In the genomic region with DNA sequence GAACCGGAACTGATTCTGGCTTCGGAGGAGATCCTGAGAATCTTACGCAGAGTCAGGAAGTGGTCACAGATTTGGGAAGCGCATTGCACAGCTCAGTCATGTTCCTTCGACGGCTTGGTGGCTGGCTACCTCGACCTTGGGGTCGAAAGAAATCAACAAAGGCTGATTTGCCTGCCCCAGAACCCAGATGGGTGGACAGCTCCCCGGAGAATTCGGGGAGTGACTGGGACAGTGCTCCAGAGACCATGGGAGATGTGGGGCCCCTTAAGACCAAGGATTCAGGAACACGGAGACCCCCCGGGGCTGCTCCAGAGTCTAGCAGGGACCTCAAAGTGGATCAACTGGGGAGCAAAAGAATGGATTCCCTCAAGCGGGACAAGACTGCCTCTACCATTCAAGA, we compare ENCODE assay signal across 7 mouse cellular contexts. TPM values are rescaled to one million over a fixed set of nuclear protein-coding genes. Genes with fewer than 3 reads are reported as not detected.
DNase-seq lines count a peak whose midpoint lies in the region; ATAC-seq and TF ChIP-seq lines count a peak whose summit lies in the region.

No protein-coding gene starts in this region.

- no peaks in the 10 kb centered on the region for H3K36me3 ChIP-seq in lung, postnatal 0 days (ENCODE audit: insufficient read depth, low read length)
- H3K36me3 ChIP-seq in forebrain, embryonic 13.5 days (ENCODE audit: poor library complexity, severe bottlenecking) = peaks cover 36% of the 10 kb centered on the region
- H3K36me3 ChIP-seq in liver, embryonic 12.5 days = peaks cover 59% of the 10 kb centered on the region
- no peaks in the 10 kb centered on the region; the same call in none of the 2 replicates for H3K36me3 ChIP-seq in stomach, postnatal 0 days (ENCODE audit: control insufficient read depth, insufficient read depth, low read length)

- peak overlapping the region; percentile 81 for H3K4me2 ChIP-seq in lung, postnatal 0 days (replicated peaks; ENCODE audit: low read depth, low read length)
- peak overlapping the region; percentile 86 for H3K4me2 ChIP-seq in forebrain, embryonic 13.5 days
- peak overlapping the region; percentile 80 for H3K4me2 ChIP-seq in liver, embryonic 12.5 days
- peak overlapping the region; percentile 85 for H3K4me2 ChIP-seq in stomach, postnatal 0 days (replicated peaks; ENCODE audit: low read depth)

- H3K27ac ChIP-seq in lung, postnatal 0 days (ENCODE audit: low read length) = peak overlapping the region; percentile 92; the same call in 1 of the 2 replicates
- no peak overlapping the region for H3K27ac ChIP-seq in forebrain, embryonic 13.5 days
- peak overlapping the region; percentile 89 for H3K27ac ChIP-seq in liver, embryonic 12.5 days
- peak overlapping the region; percentile 87 for H3K27ac ChIP-seq in stomach, postnatal 0 days (replicated peaks)

- H3K9ac ChIP-seq in lung, postnatal 0 days (replicated peaks; ENCODE audit: low read depth) = peak overlapping the region; percentile 68
- peak overlapping the region; percentile 87 for H3K9ac ChIP-seq in forebrain, embryonic 13.5 days
- peak overlapping the region; percentile 81 for H3K9ac ChIP-seq in liver, embryonic 12.5 days
- peak overlapping the region; percentile 77 for H3K9ac ChIP-seq in stomach, postnatal 0 days (ENCODE audit: low read length)

- no peak for TF ChIP-seq EP300 in lung, postnatal 0 days (IDR thresholded peaks at IDR 0.05)
- TF ChIP-seq EP300 in stomach, postnatal 0 days (optimal IDR thresholded peaks at IDR 0.05) = no peak

- DNase-seq in lung, postnatal 0 days (ENCODE audit: low spot score) = peak; percentile 24
- DNase-seq in lung, postnatal 4 days = no peak
- DNase-seq in stomach, postnatal 0 days (ENCODE audit: low spot score) = no peak
- no peak for DNase-seq in cerebellum, adult 9-10 months
- DNase-seq in layer of hippocampus, adult 9-11 months = no peak

- no peak for TF ChIP-seq CTCF in lung, postnatal 0 days (IDR thresholded peaks at IDR 0.05)
- no peak for TF ChIP-seq CTCF in stomach, postnatal 0 days (IDR thresholded peaks at IDR 0.05; ENCODE audit: low read depth)

- peak overlapping the region; percentile 62 for H3K4me3 ChIP-seq in lung, postnatal 0 days (ENCODE audit: low read depth, low read length)
- H3K4me3 ChIP-seq in forebrain, embryonic 13.5 days = peak overlapping the region; percentile 68
- H3K4me3 ChIP-seq in liver, embryonic 12.5 days = peak overlapping the region; percentile 69
- peak overlapping the region; percentile 61 for H3K4me3 ChIP-seq in stomach, postnatal 0 days (ENCODE audit: low read depth, low read length)

- H3K9me3 ChIP-seq in lung, postnatal 0 days (ENCODE audit: low read length) = no peaks in the 10 kb centered on the region
- no peaks in the 10 kb centered on the region for H3K9me3 ChIP-seq in forebrain, embryonic 13.5 days (replicated peaks)
- H3K9me3 ChIP-seq in liver, embryonic 12.5 days (replicated peaks) = no peaks in the 10 kb centered on the region
- H3K9me3 ChIP-seq in stomach, postnatal 0 days (ENCODE audit: control insufficient read depth, low read length) = no peaks in the 10 kb centered on the region

- peaks cover 15% of the 10 kb centered on the region for H3K4me1 ChIP-seq in lung, postnatal 0 days (ENCODE audit: insufficient read depth, low read depth, low read length)
- peaks cover 38% of the 10 kb centered on the region for H3K4me1 ChIP-seq in forebrain, embryonic 13.5 days
- peaks cover 58% of the 10 kb centered on the region for H3K4me1 ChIP-seq in liver, embryonic 12.5 days
- H3K4me1 ChIP-seq in stomach, postnatal 0 days (replicated peaks; ENCODE audit: control insufficient read depth, insufficient read depth) = peaks cover 3% of the 10 kb centered on the region; the same call in 1 of the 2 replicates

- no peak for ATAC-seq in lung, postnatal 0 days
- no peak for ATAC-seq in forebrain, embryonic 13.5 days
- no peak for ATAC-seq in liver, embryonic 12.5 days
- no peak for ATAC-seq in stomach, postnatal 0 days (ENCODE audit: low FRiP score, low TSS enrichment)

- no peaks in the 10 kb centered on the region for H3K27me3 ChIP-seq in lung, postnatal 0 days (replicated peaks; ENCODE audit: insufficient read depth, low read length)
- H3K27me3 ChIP-seq in forebrain, embryonic 13.5 days = no peaks in the 10 kb centered on the region
- H3K27me3 ChIP-seq in liver, embryonic 12.5 days (replicated peaks) = no peaks in the 10 kb centered on the region
- H3K27me3 ChIP-seq in stomach, postnatal 0 days (ENCODE audit: control insufficient read depth, insufficient read depth, low read length) = no peaks in the 10 kb centered on the region

- 52% methylated on average over 13 of the region's 13 CpGs for WGBS in lung, postnatal 0 days
- WGBS in forebrain, embryonic 13.5 days = 75% methylated on average over 13 of the region's 13 CpGs
- 47% methylated on average over 13 of the region's 13 CpGs for WGBS in liver, embryonic 12.5 days (ENCODE audit: insufficient replicate concordance)
- WGBS in stomach, postnatal 0 days = 47% methylated on average over 13 of the region's 13 CpGs

RNA-seq across cellular contexts. Expression of a gene that starts 0.8 kb away (rescaled TPM):
- polyA plus RNA-seq in lung, postnatal 0 days (2015; fragmentation: Nextera tagmentation; extraction: Ambion mirVana) = 14.4 and 16.3 TPM in 2 replicates
- 8.3 and 8.6 TPM in 2 replicates for polyA plus RNA-seq in forebrain, embryonic 13.5 days (2015; fragmentation: Nextera tagmentation; extraction: Ambion mirVana)
- 3.7 and 4.3 TPM in 2 replicates for polyA plus RNA-seq in liver, embryonic 12.5 days (2016; fragmentation: Nextera tagmentation; extraction: Ambion mirVana)
- 14.4 and 15.5 TPM in 2 replicates for polyA plus RNA-seq in stomach, postnatal 0 days (2015; fragmentation: Nextera tagmentation; extraction: Ambion mirVana)

RNA-seq across cellular contexts. Expression of a gene that starts 4.8 kb away (rescaled TPM):
- polyA plus RNA-seq in lung, postnatal 0 days (2015; fragmentation: Nextera tagmentation; extraction: Ambion mirVana) = 0.19 and 0.27 TPM in 2 replicates
- 0.93 and 0.99 TPM in 2 replicates for polyA plus RNA-seq in forebrain, embryonic 13.5 days (2015; fragmentation: Nextera tagmentation; extraction: Ambion mirVana)
- 482 and 508 TPM in 2 replicates for polyA plus RNA-seq in liver, embryonic 12.5 days (2016; fragmentation: Nextera tagmentation; extraction: Ambion mirVana)
- polyA plus RNA-seq in stomach, postnatal 0 days (2015; fragmentation: Nextera tagmentation; extraction: Ambion mirVana) = 1.3 and 3.2 TPM in 2 replicates

RNA-seq across cellular contexts. Expression of a gene that starts 5.2 kb away (rescaled TPM):
- 203 and 207 TPM in 2 replicates for polyA plus RNA-seq in lung, postnatal 0 days (2015; fragmentation: Nextera tagmentation; extraction: Ambion mirVana)
- polyA plus RNA-seq in forebrain, embryonic 13.5 days (2015; fragmentation: Nextera tagmentation; extraction: Ambion mirVana) = 339 and 356 TPM in 2 replicates
- polyA plus RNA-seq in liver, embryonic 12.5 days (2016; fragmentation: Nextera tagmentation; extraction: Ambion mirVana) = 187 and 192 TPM in 2 replicates
- polyA plus RNA-seq in stomach, postnatal 0 days (2015; fragmentation: Nextera tagmentation; extraction: Ambion mirVana) = 323 and 329 TPM in 2 replicates

RNA-seq across cellular contexts. Expression of a gene that starts 5.8 kb away (rescaled TPM):
- polyA plus RNA-seq in lung, postnatal 0 days (2015; fragmentation: Nextera tagmentation; extraction: Ambion mirVana) = 16.0 and 18.5 TPM in 2 replicates
- 32.4 and 33.3 TPM in 2 replicates for polyA plus RNA-seq in forebrain, embryonic 13.5 days (2015; fragmentation: Nextera tagmentation; extraction: Ambion mirVana)
- 16.5 and 19.6 TPM in 2 replicates for polyA plus RNA-seq in liver, embryonic 12.5 days (2016; fragmentation: Nextera tagmentation; extraction: Ambion mirVana)
- polyA plus RNA-seq in stomach, postnatal 0 days (2015; fragmentation: Nextera tagmentation; extraction: Ambion mirVana) = 11.2 and 11.3 TPM in 2 replicates

RNA-seq across cellular contexts. Expression of a gene that starts 8.0 kb away (rescaled TPM):
- 34.8 and 35.8 TPM in 2 replicates for polyA plus RNA-seq in lung, postnatal 0 days (2015; fragmentation: Nextera tagmentation; extraction: Ambion mirVana)
- 82.5 and 82.6 TPM in 2 replicates for polyA plus RNA-seq in forebrain, embryonic 13.5 days (2015; fragmentation: Nextera tagmentation; extraction: Ambion mirVana)
- polyA plus RNA-seq in liver, embryonic 12.5 days (2016; fragmentation: Nextera tagmentation; extraction: Ambion mirVana) = 29.1 and 35.5 TPM in 2 replicates
- 28.1 and 30.6 TPM in 2 replicates for polyA plus RNA-seq in stomach, postnatal 0 days (2015; fragmentation: Nextera tagmentation; extraction: Ambion mirVana)

Comparison
In these comparisons a context has a peak if more than half of its experiments do, and no peak if none do; other contexts are left out.
1. RNA of a gene that starts 4.8 kb away (polyA plus RNA-seq): 482 to 508 TPM in liver, embryonic 12.5 days; 1.3 to 3.2 TPM in stomach, postnatal 0 days, 0.93 to 0.99 TPM in forebrain, embryonic 13.5 days and 0.19 to 0.27 TPM in lung, postnatal 0 days; every median in the first group is over 100 times any median in the second.
2. Peak in every context shown above with its lines, with median percentiles within 50 percentile points of each other: H3K4me2 ChIP-seq, H3K4me3 ChIP-seq and H3K9ac ChIP-seq.